Mouse (Mus musculus) embryonic facial prominence, embryonic 10.5 days (tissue): ENCODE measurements around the gene Mmp15. TPM values are rescaled to one million over a fixed set of nuclear protein-coding genes. Genes with fewer than 3 reads are reported as not detected.

Experiments
- DNase-seq: peaks from one replicate; pipeline ENCODE4 v3.0.0-alpha.2; 2017; ENCODE audit warnings: low spot score
- H3K27ac ChIP-seq: fragments of 300-500 bp; sonication (generic); replicated peaks from 2 replicates; pipeline ENCODE4 v1.5.1; 2016; ENCODE audit warnings: mild to moderate bottlenecking
- H3K27me3 ChIP-seq: fragments of 300-500 bp; sonication (generic); replicated peaks from 2 replicates; pipeline ENCODE4 v1.6.1; 2016; ENCODE audit warnings: low read depth, mild to moderate bottlenecking; ENCODE audit not compliant: poor library complexity, severe bottlenecking
- H3K36me3 ChIP-seq: fragments of 300-500 bp; sonication (generic); replicated peaks from 2 replicates; pipeline ENCODE4 v1.6.1; 2016; ENCODE audit warnings: mild to moderate bottlenecking, moderate library complexity
- H3K4me1 ChIP-seq: fragments of 300-500 bp; sonication (generic); 2 replicates; pipeline ENCODE4 v1.6.1; 2016
- H3K4me3 ChIP-seq: fragments of 300-500 bp; sonication (generic); 2 replicates; pipeline ENCODE4 v1.5.1; 2016; ENCODE audit warnings: mild to moderate bottlenecking, moderate library complexity
- H3K9me3 ChIP-seq: fragments of 300-500 bp; sonication (generic); 2 replicates; pipeline ENCODE4 v1.6.1; 2016; ENCODE audit warnings: mild to moderate bottlenecking
- WGBS: fragments of 180-500 bp; shearing (Covaris S2); methylation state at CpG from one replicate; pipeline ENCODE4 v1.1.7; 2016; 5-methylcytosine and 5-hydroxymethylcytosine counted together
- polyA plus RNA-seq: library from polyadenylated mRNA; unstranded; fragments of >200 nt; fragmentation: Nextera tagmentation; extraction: Ambion mirVana; gene quantifications from 2 replicates; pipeline ENCODE4 v1.2.1, GENCODE M21; 2016

Mmp15 gene
- polyA plus RNA-seq: 11.3 and 12.5 TPM in 2 replicates

DNA sequence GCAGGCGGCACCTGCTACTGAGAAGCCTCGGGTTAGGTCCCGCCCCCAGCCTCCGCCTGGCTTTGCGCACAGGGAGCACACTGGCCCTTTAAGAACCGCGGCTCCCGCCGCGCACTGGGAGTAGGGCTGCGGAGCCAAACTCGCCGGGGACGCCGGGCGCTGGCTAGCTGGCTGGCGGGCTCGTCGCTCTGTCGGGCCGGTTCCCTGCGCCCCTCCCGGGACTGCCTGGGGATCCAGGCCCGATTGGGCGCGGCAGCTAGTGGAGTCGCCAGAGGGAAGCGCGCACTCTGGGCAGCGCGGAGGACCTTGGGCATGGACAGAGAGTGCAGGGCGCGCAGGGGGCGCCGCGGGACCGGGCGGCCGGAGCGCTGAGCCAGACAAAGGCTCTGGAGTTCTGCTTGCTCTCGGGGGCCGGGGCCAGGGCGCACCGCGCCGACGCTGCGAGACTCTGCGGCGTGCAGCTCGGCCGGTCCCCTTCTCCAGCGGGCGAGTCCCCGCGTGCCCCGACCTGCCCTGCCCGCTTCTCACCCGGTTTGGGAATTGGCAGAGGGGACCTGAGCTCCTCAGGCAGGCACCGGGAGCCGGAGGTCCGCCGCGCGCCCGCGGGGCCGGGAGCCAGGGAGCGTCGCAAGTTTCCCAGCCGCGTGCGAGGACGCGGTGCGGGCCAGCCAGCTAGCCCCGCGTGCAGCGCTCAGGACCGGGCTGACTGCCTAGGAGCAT, at the start of gene Mmp15:
Gene Mmp15, plus strand, starts transcription at position 118 of the 720 bp plus-strand sequence.
- no peaks in the 10 kb centered on the region for H3K9me3 ChIP-seq
- H3K4me1 ChIP-seq: peaks cover 44% of the 10 kb centered on the region
- H3K4me3 ChIP-seq: peak within 1 kb of the TSS; percentile 87
- H3K36me3 ChIP-seq: no peaks in the 10 kb centered on the region
- peak; percentile 86 for DNase-seq
- under 1% methylated on average over 80 of the region's 80 CpGs for WGBS
- H3K27ac ChIP-seq: peak within 1 kb of the TSS; percentile 94
- peaks cover 48% of the 10 kb centered on the region for H3K27me3 ChIP-seq

DNA sequence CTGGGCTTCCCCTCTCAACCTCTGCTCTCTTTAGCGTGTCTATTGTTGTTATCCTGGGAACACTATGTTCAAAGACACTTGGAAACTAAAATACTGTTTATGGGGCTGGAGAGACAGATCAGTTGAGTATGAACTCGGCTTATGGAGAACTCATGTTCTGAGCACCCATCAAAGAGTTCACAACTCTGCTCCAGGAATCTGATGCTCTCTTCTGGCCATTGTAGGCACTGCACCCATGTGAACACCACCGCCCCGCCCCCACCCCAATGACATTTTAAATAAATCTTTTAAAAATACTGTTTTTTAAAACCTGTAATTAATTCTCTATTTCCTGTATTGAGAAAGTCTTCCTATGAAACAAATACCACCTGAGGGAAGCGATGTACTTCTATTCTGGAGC, 49.7 kb upstream of the Mmp15 start:
- H3K27ac ChIP-seq: no peak overlapping the region
- H3K4me1 ChIP-seq: peaks cover 17% of the 10 kb centered on the region
- WGBS: 27% methylated on average over 5 of the region's 5 CpGs
- peak; percentile 35 for DNase-seq
- H3K9me3 ChIP-seq: no peaks in the 10 kb centered on the region
- H3K36me3 ChIP-seq: no peaks in the 10 kb centered on the region
- H3K4me3 ChIP-seq: no peak overlapping the region
- H3K27me3 ChIP-seq: no peaks in the 10 kb centered on the region

DNA sequence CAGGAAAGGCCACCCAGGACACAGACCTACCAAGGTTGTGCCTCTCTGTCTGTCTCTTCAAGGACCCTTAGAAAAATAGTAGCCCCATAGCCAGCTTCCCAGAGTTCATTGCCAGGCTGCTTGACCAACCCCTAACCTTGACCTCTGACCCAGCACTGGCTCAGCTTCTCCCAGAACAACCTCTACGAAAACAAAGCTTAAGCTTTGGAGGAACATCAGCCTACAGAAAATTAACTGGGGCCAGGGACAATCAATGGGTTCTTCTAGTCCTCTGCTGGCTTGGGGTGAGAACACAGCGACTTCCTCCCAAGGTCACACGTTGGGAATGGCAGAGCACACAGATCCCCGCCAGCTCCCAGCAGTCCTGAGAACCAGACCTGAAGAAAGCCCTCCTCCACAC, 46.5 kb upstream of the Mmp15 start:
- Histone ChIP-seq H3K4me1 (peaks cover 18% of the 10 kb centered on the region), H3K27me3 (no peaks in the 10 kb centered on the region), H3K9me3 (no peaks in the 10 kb centered on the region), H3K4me3 (no peak overlapping the region), H3K27ac (no peak overlapping the region), H3K36me3 (no peaks in the 10 kb centered on the region)
- WGBS: 68% methylated on average over 4 of the region's 4 CpGs
- DNase-seq: no peak

DNA sequence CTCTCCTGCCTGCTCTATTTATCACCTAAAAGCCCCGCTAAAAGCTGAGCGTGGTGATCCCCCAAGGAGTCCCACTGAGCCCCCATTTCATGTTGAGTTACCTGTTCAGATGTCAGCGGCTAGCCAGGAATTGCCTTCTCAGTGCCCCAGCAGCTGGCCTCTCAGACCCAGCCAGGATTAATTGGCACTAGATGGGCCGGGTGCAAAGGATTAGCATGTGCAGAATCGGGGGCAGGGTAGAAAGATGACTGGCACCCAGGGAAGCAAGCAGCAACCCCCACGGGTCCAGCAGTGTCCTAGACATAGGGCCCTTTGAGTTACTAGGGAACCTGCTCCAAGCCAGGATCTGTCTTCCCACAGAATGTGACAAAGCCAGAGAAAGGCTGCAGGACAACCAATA, 45.6 kb upstream of the Mmp15 start, which contains the start of gene Cngb1:
Gene Cngb1, minus strand, starts transcription at position 155 of the 400 bp plus-strand sequence.
- peaks cover 26% of the 10 kb centered on the region for H3K4me1 ChIP-seq
- H3K4me3 ChIP-seq: no peak within 1 kb of the TSS
- H3K27me3 ChIP-seq: no peaks in the 10 kb centered on the region
- no peak for DNase-seq
- no peaks in the 10 kb centered on the region for H3K9me3 ChIP-seq
- WGBS: 47% methylated on average over 6 of the region's 6 CpGs
- no peaks in the 10 kb centered on the region for H3K36me3 ChIP-seq
- H3K27ac ChIP-seq: no peak within 1 kb of the TSS

DNA sequence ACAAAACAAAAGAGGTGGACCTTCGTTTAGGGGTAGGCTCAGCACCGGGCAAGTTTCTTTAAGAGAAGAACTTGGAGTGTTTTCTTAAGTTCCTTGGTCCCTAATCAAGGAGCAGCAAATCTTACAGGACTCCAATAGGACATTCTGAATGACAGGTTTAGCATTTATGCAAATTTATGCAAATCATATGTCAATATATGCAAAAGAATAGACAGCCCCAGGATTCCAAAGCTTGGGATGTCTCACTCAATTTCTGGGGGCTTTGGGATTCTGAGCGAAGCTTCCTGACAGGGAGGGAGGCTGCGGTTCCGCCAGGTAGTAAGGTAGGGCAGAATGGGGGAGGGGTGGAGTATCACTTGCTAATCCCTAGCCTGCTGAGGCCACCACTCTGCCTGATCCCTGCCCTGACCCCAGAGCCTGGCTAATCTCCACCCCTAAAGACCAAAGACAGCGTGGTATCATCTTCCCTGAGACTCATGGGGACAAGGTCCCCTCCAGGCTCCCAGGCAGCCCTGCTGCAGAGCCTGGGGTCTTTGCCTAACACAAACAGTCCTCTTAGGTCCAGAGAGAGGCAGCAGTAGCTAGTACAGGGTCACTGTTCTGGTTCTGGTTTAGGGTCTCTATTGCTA, 41.6 kb upstream of the Mmp15 start, which contains the start of gene Tepp:
Gene Tepp, plus strand, starts transcription at position 225 of the 629 bp plus-strand sequence.
- H3K27ac ChIP-seq: no peak within 1 kb of the TSS
- H3K4me1 ChIP-seq: peaks cover 26% of the 10 kb centered on the region
- H3K9me3 ChIP-seq: no peaks in the 10 kb centered on the region
- no peak for DNase-seq
- no peak within 1 kb of the TSS for H3K4me3 ChIP-seq
- no peaks in the 10 kb centered on the region for H3K27me3 ChIP-seq
- no peaks in the 10 kb centered on the region for H3K36me3 ChIP-seq
- 22% methylated on average over 6 of the region's 6 CpGs for WGBS

DNA sequence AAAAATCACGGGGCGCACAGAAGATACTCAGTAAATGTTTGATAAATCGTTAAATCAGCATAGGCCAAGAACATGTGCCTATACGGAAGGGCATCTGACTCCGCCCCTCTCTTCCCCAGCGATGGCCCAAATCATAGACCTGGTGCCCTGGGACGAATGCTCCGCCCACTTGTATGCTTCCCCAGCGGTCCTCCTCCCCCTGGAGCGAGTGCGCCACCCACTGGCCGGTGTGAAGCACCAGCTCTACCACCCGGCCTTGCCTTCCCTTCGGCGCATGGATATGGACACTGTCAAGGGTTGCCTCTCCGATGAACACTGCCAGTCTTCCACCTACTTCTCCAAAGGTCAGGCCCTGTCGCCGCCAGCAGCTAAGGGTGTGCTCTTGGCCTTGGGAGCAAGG, 39.2 kb upstream of the Mmp15 start:
- Histone ChIP-seq H3K27me3 (no peaks in the 10 kb centered on the region), H3K9me3 (0 out of 2 replicates have a peak, but pooled peaks cover 2% of the 10 kb centered on the region), H3K4me3 (no peak overlapping the region), H3K4me1 (peaks cover 13% of the 10 kb centered on the region), H3K36me3 (no peaks in the 10 kb centered on the region), H3K27ac (no peak overlapping the region)
- WGBS: 71% methylated on average over 18 of the region's 18 CpGs
- no peak for DNase-seq

DNA sequence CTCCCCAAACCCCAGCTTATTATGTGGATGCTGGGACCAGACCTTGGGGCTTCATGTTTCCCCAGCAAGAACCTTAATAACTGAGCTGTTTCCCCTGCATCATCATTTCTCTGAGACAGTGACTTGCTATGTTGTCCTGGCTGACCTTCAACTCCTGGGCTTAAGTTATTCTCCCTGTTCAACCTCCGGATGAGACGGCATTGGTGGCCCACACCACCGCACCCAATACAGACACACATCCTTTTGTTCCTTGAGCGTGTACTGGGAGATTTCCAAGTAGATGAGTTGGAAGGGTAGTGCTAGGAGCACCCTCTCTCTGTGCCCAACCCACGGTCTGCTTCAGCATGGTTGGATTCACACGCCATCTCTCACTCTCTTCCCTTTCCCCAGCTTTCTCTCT, 38.2 kb upstream of the Mmp15 start:
- peaks cover 5% of the 10 kb centered on the region; the same call in 1 of the 2 replicates for H3K9me3 ChIP-seq
- no peak for DNase-seq
- H3K4me3 ChIP-seq: no peak overlapping the region
- WGBS: 86% methylated on average over 6 of the region's 6 CpGs
- peaks cover 13% of the 10 kb centered on the region for H3K4me1 ChIP-seq
- H3K27ac ChIP-seq: no peak overlapping the region
- H3K27me3 ChIP-seq: peaks cover 8% of the 10 kb centered on the region; the same call in 1 of the 2 replicates
- H3K36me3 ChIP-seq: no peaks in the 10 kb centered on the region

DNA sequence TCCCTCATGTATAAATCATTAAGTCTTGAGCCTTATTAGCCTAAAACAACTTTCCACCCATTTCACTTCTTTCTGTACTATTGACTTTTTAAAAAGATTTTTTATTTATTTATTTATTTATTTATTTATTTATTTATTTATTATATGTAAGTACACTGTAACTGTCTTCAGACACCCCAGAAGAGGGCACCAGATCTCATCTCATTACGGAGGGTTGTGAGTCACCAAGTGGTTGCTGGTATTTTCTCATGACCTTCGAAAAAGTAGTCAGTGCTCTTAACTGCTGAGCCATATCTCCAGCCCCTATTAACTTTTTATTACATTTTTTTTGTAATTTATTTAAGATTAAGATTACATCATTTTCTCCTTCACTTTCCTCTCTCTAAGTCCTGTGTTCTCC, 37.4 kb upstream of the Mmp15 start:
- WGBS: 82% methylated on average over 2 of the region's 2 CpGs
- H3K4me1 ChIP-seq: peaks cover 13% of the 10 kb centered on the region
- no peak overlapping the region for H3K4me3 ChIP-seq
- H3K27me3 ChIP-seq: peaks cover 16% of the 10 kb centered on the region
- H3K27ac ChIP-seq: no peak overlapping the region
- DNase-seq: no peak
- no peaks in the 10 kb centered on the region for H3K36me3 ChIP-seq
- H3K9me3 ChIP-seq: peaks cover 5% of the 10 kb centered on the region; the same call in 1 of the 2 replicates

DNA sequence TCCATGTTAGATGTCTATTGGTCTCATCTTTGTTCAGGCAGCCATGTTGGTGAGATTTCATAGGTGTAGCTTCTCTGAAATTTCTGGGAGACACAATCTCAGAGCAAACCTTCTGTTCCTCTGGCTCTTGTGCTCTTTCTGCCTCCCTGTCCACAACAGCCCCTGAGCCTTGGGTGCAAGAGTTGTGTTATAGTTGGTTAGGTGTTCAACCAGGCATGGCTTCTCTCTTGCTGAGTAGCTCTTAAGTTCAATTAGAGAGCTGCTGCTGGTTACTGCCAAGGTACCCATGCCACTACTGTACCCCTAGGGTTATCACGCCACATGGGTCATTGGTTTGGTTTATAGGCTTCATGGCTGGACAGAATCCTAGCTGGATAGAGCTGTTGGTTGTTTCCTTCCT, 36.7 kb upstream of the Mmp15 start:
- Histone ChIP-seq H3K4me1 (peaks cover 17% of the 10 kb centered on the region), H3K36me3 (no peaks in the 10 kb centered on the region), H3K27me3 (peaks cover 22% of the 10 kb centered on the region), H3K4me3 (no peak overlapping the region), H3K9me3 (peaks cover 5% of the 10 kb centered on the region; the same call in 1 of the 2 replicates), H3K27ac (no peak overlapping the region)
- DNase-seq: no peak
- WGBS: 92% methylated on average over 1 of the region's 1 CpGs

DNA sequence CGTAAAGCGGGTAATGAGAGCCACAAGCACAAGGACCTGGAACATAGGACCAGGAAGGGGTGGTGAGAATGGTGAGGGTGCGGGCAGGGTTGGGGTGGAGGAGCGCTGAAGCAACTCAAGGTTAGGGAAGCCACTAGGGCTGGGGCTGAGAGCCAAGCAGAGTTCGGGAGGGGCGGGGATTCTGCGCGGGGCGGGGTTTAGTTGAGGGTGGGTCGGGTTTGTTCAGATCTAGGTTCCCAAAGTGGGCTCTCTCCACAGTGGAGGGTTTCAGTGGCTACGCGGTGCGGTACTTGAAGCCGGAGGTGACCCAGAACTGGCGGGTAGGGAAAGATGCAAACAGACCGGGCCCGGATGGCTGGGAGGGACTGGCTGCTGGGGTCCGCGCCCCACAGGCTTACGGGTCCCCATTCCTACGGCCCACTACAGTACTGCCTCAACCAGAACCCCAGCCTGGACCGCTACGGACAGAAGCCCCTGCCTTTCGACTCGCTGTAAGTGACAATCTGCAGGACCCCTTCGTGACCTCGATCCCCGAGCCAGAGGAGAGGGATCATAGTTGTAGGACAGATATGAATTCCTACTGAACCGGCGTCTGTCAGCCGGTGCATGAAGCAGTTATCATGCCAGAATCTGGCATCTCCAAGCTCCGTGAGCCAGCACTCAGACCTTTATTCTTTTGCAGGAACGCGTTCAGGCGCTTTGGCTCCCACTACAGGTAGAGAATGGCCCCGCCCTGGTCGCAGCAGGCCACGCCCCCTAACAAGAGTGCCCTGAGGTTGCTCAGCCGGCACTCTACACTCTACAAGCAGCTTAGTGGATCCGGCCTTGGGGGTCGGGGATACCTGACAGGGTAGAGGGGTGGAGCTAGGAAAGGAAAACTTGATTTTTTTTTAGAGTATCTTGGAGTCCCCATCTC, 31.6 kb upstream of the Mmp15 start:
- Histone ChIP-seq H3K4me3 (peak overlapping the region; percentile 58), H3K9me3 (peaks cover 5% of the 10 kb centered on the region; the same call in 1 of the 2 replicates), H3K27me3 (peaks cover 38% of the 10 kb centered on the region), H3K4me1 (peaks cover 22% of the 10 kb centered on the region), H3K36me3 (peaks cover 19% of the 10 kb centered on the region), H3K27ac (no peak overlapping the region; the same call in 1 of the 2 replicates)
- peak; percentile 74 for DNase-seq
- WGBS: 2% methylated on average over 41 of the region's 41 CpGs

DNA sequence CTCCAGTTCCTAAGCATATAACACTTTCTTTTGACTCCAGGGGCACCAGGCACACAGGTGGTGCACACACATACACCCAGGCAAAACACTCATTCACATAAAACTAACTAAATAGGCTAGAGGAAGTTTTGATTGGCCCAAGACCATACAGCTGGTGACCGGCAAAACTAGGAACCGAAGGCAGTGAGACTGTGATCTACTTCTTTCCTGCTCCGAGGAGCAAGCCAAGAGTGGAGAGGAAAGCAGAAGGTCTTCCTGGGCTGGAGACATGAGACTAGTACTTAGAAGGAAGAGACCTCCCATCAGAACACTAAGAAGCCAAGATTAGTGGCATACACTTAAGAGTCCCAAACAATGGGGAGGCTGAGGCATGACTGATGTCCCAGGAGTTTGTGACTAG, 28.9 kb upstream of the Mmp15 start:
- peaks cover 22% of the 10 kb centered on the region for H3K4me1 ChIP-seq
- peaks cover 37% of the 10 kb centered on the region for H3K27me3 ChIP-seq
- H3K36me3 ChIP-seq: peaks cover 47% of the 10 kb centered on the region
- H3K9me3 ChIP-seq: peaks cover under 1% of the 10 kb centered on the region; the same call in 1 of the 2 replicates
- no peak for DNase-seq
- WGBS: 93% methylated on average over 3 of the region's 3 CpGs
- H3K4me3 ChIP-seq: no peak overlapping the region
- no peak overlapping the region for H3K27ac ChIP-seq

DNA sequence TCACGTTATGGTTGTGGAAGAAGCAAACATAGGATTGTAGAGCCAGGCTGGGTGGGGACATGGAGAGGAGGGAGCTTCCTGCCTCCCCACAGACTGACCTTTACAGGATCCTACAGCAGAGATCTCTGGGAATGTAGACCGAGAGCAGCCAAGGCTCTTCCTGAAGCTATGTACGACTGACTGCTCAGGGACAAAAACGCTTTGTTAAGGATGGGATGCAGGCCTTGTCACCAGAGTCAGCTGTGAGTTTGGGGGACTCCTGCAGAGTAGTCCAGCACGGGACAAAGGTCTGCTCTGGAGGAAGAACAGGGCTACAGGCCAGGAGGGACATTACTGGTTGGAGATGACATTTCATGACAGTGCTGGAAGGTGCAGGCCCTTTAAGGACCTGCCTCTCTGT, 27.4 kb upstream of the Mmp15 start:
- peaks cover 26% of the 10 kb centered on the region for H3K4me1 ChIP-seq
- no peak overlapping the region for H3K4me3 ChIP-seq
- peaks cover 61% of the 10 kb centered on the region for H3K36me3 ChIP-seq
- peaks cover 22% of the 10 kb centered on the region for H3K27me3 ChIP-seq
- WGBS: 46% methylated on average over 5 of the region's 5 CpGs
- no peaks in the 10 kb centered on the region for H3K9me3 ChIP-seq
- DNase-seq: no peak
- no peak overlapping the region for H3K27ac ChIP-seq
